Mouse (Mus musculus): Measurements from ENCODE around the gene Rph3al.
A peak's percentile ranks its signal among the peaks of the same experiment; 100 is the strongest.

Gene Rph3al

DNA sequence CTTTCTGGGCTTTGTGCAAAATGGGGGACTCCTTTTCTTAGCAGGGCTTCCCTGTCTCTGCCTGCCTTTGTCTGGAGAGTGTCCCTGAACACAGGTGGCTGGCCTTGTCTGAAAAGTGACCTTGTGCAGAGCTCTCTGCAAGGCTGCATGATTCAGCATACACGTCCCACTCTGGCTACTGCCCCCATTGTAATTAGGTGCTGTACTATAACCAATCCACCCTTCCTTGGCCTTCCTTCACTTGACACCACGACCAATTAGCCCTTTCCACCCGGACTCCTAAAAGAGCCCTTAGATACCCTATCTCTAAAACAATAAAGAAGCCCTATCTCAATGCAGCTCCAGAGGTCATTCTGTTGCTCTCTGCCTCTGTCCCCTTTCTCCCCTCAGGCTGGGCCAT is 10.6 kb upstream of the Rph3al start:
- DNase-seq: no peak

DNA sequence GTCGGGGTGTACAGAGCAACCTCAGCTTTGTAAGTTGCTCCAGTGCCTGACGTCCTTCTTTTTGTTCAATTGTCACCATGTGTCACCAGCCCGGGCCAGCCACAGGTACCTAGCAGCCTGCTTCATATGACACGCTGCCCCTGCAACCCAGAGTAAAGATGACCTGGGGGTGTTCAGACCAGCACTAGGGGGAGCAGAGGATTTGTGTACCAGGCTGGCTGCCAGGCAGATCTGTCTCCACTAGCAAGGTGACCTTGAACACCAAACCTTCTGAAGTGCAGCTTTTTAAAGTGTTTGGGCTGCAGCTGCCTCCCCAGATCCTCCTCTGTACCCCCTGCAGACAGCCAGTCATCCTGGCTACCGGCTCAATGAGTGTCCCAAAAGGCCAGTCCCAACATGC is 9.0 kb upstream of the Rph3al start:
- DNase-seq: no peak

DNA sequence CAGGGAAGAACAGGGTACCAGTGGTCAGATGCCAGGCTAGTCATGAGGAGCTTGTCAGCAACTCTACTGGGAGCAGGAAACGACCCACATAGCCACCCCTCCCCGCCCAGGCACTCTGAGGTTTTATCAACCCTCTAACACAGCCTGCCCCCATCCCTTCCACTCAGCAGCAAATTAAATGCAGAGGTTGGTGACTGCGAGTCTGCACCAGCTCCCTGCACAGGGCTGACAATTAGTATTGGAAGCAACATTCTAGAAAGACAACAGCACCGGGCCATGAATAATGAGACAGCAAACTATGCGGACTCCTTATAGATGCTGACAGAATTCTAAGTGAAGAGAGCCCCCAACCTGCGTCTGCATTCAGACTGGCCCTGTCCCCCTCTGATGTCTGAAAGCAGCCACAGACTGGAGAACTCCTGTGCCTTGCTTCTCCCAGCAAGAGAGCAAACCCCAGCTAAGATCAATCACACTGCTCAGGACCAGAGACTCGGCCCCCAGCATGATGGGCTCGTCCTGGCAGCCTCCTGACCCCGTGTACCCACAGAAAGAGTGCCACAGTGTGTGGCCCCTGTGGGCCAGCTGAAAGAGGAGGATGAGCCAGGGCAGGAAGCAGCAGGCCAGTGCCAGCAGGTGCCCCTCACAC is 7.7 kb upstream of the Rph3al start:
- DNase-seq: no peak

DNA sequence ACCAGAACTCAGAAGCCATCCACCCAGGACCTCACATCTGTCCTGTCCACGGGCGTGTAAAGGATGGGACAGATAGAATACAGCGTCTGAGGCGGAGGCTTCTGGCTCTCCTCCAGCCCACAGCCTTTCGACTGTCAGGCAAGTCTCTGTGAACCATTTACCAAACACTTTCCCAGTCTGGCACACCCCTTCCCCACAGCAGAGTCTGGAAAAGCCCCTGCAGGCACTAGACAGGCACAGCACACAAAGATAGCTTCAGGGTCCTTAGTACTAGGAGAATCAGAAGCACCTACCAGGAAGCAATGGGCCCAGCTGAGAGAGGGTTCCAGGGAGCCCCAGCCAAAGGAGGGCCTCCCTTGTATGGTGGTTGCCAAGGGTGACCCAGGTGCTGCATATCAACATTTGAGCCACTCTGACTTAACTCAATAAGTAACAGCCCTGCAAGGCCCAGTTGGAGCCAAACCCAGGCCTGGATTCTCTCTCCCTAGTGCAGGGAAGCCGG is 808 bp downstream of the Rph3al start:
- DNase-seq: no peak

- DNase-seq: peak; percentile 45 to 51
These were observed 2.3 kb downstream of the Rph3al start for GRCm38 (mm10) chr11:75935819-75936430.

GRCm38 (mm10) chr11:75934425-75934824 is 3.8 kb downstream of the Rph3al start:
- no peak for DNase-seq

DNA sequence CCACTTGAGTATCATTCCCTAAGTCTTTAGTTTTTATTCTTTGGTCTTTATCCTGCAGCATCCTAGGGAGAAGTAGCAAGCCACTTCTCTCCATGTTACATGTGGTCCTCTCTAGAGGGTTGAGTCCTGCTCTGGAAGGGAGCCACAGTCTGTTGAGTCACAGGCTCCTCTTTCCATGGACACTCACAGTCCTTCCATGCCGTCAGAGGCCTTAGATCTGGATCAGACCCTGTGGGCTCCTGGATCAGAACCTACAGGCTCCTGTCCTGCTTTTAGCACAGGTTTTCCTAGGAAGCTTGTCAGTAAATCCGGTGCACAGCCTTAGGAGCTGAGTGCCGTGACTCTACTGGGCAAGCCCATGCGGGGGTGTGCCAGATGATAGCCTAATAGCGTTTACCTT is 4.9 kb downstream of the Rph3al start:
- no peak for DNase-seq

DNA sequence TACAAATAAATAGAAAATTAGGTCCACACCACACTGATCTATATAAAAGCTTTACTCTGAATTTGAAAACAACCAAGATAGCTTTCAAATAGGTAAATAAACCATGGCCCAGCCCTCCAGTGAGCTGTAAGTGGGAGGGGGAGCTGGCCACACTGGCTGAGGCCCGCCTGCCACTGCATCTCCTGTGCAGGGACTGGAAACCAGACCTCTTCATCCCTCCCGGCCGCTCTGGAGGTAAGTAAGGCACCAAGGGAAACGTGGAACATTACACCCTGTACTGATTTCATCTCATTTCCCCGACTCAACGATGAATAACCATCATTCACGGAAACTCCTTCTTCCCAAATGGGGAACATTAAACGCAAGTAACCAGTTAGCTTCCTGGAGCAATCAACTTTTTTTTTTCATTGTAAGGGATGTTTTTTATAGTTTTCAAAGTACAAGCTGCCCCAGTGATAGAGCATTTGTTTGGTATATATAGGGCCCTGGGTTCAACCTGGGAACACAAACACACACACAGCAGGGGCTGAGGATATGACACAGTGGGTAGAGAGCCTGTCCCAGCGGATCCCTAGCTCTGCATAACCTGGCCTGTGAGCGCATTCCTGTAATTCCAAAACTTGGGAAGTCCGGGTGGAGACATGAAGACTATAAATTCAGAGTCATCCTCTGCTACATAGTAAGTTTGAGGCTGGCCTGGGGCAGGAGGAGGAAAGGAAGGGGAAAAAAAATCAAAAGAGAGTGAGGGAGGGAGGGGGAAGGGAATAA is 7.1 kb downstream of the Rph3al start:
- DNase-seq: no peak

- DNase-seq: no peak
These were observed 8.0 kb downstream of the Rph3al start for GRCm38 (mm10) chr11:75930208-75930607.

DNA sequence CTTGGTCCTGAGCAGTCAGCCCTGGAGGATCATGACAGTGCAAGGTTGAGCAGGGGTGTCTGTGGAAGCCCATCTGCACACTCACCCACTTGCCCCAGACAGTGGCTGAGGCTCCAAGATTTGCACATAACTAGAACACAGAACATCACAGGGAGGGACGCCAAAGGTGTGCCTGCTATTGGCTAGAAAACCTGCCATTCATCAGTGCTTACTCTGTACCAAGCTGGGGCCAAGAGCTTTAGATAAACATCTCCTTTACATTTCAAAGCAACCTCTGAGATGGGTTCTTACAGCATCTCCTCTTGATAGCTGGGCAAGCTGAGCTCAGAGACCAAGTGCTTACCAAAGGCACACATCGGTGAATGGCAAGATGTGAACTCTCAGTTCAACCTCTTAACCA is 10.3 kb downstream of the Rph3al start:
- DNase-seq: no peak

DNA sequence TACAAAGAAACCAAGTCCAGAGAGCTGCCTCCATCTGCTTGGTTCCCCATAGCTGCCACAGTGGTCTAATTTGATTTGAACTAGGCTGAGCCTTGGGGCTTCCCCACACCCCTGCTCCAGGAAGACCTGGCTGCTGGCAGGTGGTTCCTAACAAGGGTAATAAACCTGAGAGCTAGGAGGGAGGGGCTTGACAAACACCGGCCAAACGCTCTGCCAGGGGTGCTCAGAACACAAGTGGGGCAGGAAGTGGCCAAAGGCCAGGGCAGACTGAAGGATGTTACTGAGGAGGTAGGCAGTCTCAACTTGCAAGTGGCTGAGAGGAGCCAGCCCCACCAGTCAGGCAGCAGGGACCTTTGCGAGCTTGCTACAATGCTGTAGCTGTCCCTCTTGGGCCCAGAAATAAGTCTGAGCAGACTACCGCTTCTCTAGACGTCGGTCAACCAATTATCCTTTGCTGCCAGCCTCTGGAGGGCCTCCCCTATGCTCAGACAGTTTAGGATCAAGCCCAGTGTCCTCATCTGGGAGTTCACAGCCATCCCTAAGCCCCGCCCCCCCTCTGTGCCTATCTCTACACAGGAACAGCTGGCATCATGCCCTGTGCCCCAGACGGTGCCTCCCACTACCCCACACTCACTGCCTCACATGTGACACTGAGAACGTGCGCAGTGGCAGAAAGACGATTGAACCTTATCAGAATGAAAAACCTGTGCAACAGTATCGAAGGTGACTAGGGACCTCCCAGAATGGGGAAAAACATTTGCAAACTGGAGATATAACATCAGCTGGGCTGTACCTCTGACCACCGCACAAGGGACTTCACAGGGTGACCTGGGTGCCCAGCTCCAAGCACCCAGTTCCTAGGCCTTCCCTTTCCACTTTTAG is 11.6 kb downstream of the Rph3al start:
- DNase-seq: peak; percentile 32 to 51

GRCm38 (mm10) chr11:75925801-75926200 is 12.4 kb downstream of the Rph3al start:
- no peak for DNase-seq

GRCm38 (mm10) chr11:75922741-75923140 is 15.5 kb downstream of the Rph3al start:
- no peak for DNase-seq

DNA sequence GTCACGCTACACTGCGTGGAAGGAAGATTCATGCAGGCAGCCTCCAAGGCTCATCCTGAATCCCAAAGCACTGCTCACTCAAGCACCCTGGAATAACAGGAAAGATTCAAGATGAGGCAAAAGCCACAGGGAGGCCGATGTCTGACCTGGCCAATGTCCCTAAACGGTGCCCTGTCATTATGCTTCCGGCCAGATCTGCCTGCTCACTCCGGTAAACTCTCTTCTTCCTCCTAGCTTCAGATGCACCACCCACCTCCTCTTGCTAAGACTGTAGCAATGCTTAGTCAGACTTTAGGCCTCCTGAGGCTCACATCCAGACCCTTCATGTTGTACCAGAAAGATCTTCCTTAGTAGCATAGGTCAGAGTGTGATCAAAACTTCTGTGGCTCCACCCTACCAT is 19.1 kb downstream of the Rph3al start:
- DNase-seq: no peak

DNA sequence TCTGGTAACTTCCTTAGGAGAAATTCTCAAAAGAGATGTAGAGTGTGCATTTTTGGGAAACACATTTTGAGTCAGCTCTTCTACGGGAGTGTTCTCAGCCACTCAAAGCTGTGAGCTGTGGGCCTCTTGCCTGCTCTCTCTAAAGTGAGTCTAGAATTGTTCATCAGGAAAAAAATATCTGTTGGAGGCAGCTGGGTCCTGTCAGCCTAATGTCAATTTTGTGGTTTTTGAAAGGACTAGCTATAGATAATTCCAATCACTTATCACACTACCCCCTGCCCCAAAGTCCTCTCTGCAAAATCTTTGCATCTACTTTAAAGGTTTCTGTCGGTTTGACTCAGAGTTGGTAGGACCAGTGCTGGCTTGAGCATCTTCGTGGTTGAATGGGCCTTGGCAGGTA is 20.9 kb downstream of the Rph3al start:
- DNase-seq: no peak

GRCm38 (mm10) chr11:75913953-75914352 is 24.3 kb downstream of the Rph3al start:
- DNase-seq: peak; percentile 68 to 72

GRCm38 (mm10) chr11:75912944-75913657 is 25.1 kb downstream of the Rph3al start:
- peak; percentile 36 to 52 for DNase-seq

- DNase-seq: no peak
These were observed 26.3 kb downstream of the Rph3al start for GRCm38 (mm10) chr11:75911962-75912361.

- DNase-seq: no peak
These were observed 28.4 kb downstream of the Rph3al start for GRCm38 (mm10) chr11:75909702-75910429.

GRCm38 (mm10) chr11:75907406-75907805 is 30.8 kb downstream of the Rph3al start:
- no peak for DNase-seq

GRCm38 (mm10) chr11:75906556-75906955 is 31.7 kb downstream of the Rph3al start:
- DNase-seq: no peak

All from thymus, postnatal 36 days (tissue).